Mouse (Mus musculus): ENCODE measurements around the gene Dis3l. TPM values are rescaled to one million over a fixed set of nuclear protein-coding genes. Genes with fewer than 3 reads are reported as not detected.

Gene Dis3l
- polyA plus RNA-seq, 1 experiment from 2014 or later: 5.1 TPM

- Histone ChIP-seq H3K9me3 (ENCODE audit: low read length) (no peaks in the 10 kb centered on the region), H3K27ac (ENCODE audit: low read depth) (no peak overlapping the region), H3K27me3 (ENCODE audit: insufficient read depth, low read length) (0 out of 2 replicates have a peak, but pooled peaks cover 3% of the 10 kb centered on the region), H3K4me3 (ENCODE audit: low read depth, low read length) (no peak overlapping the region), H3K4me1 (ENCODE audit: insufficient read depth) (no peaks in the 10 kb centered on the region), H3K4me2 (ENCODE audit: low read depth, low read length) (no peak overlapping the region), H3K36me3 (replicated peaks; ENCODE audit: insufficient read depth, low read length) (no peaks in the 10 kb centered on the region), H3K9ac (replicated peaks) (no peak overlapping the region)
- TF ChIP-seq CTCF (IDR thresholded peaks at IDR 0.05; ENCODE audit: low read depth): no peak
- TF ChIP-seq EP300 (IDR thresholded peaks at IDR 0.05; ENCODE audit: low read depth): no peak
- 76% methylated on average over 2 of the region's 2 CpGs for WGBS (ENCODE audit: insufficient replicate concordance)
- DNase-seq (no peak), ATAC-seq (no peak)
Measured at GRCm38 (mm10) chr9:64376380-64376779, 35.3 kb upstream of the Dis3l start.

DNA sequence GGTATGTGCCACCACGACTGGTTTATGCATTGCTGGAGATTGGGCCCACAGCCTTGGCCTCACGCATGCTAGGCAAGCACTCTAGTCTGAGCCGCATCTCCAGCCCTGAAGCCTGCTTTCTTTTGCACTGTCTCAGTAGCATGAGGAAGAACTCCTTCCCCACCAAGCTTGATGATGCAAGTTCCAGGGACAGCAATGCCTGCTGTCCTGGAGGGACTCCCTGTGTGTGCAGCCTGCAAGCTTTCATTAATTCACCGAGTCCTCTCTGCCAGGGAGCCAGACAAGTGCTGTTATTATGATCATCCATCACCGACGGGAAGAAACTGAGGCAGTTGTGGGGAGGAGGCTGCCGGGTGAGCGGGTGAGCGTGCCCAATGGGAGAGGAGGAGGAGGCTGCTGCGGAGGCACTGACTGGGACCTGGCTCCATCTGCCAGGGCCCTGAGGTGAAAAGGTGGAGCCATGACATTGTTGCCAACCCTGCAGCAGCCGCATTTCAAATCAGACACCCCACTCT is 30.3 kb upstream of the Dis3l start:
- H3K9ac ChIP-seq (replicated peaks): no peak overlapping the region
- TF ChIP-seq CTCF (IDR thresholded peaks at IDR 0.05; ENCODE audit: low read depth) (no peak), EP300 (IDR thresholded peaks at IDR 0.05; ENCODE audit: low read depth) (no peak)
- 0 out of 2 replicates have a peak, but pooled peaks cover 6% of the 10 kb centered on the region for H3K27me3 ChIP-seq (ENCODE audit: insufficient read depth, low read length)
- H3K27ac ChIP-seq (ENCODE audit: low read depth): no peak overlapping the region
- 60% methylated on average over 11 of the region's 11 CpGs for WGBS (ENCODE audit: insufficient replicate concordance)
- ATAC-seq (no peak), DNase-seq (no peak)
- no peaks in the 10 kb centered on the region for H3K9me3 ChIP-seq (ENCODE audit: low read length)
- H3K4me3 ChIP-seq (ENCODE audit: low read depth, low read length): no peak overlapping the region
- H3K36me3 ChIP-seq (replicated peaks; ENCODE audit: insufficient read depth, low read length): no peaks in the 10 kb centered on the region
- no peaks in the 10 kb centered on the region for H3K4me1 ChIP-seq (ENCODE audit: insufficient read depth)
- no peak overlapping the region for H3K4me2 ChIP-seq (ENCODE audit: low read depth, low read length)

- H3K27ac ChIP-seq (ENCODE audit: low read depth): no peak overlapping the region
- ATAC-seq: no peak
Measured at GRCm38 (mm10) chr9:64369871-64370270, 28.8 kb upstream of the Dis3l start.

DNA sequence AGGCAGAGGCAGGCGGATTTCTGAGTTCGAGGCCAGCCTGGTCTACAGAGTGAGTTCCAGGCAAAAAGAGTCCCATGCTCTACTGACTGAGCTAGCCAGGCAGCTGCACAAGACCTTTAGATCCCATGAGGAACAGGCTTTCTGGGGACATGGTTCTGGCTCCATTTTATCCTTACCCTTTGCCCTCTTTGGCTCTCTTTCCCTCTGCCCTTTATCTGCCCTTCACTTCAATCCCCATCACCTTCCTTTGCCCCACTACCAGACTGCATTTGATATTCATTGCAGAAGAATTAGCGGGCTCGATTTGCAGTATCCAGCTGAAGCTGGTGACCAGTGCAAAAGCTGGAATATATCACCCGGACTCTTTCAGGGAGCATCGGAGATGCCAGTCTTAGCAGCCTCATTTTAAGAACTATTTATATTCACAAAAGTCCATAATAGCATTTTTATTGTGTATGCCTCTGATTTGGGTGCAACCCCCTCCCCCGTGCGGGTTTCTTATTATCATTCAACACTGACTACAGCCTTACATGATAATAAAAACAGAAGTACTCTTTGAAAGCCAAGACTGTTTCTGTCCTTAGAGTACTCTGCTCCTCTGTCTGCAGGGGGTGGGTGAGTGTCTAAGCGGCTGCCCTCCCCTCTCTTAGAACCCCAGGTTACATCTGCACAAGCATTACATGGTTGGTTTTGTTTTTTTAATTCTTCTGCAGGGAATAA is 20.3 kb upstream of the Dis3l start:
- H3K4me1 ChIP-seq (ENCODE audit: insufficient read depth): no peaks in the 10 kb centered on the region
- no peak for ATAC-seq

More at GRCm38 (mm10) chr9:64369871-64370270, 28.8 kb upstream of the Dis3l start:
- DNase-seq: no peak
- Histone ChIP-seq H3K9me3 (ENCODE audit: low read length) (no peaks in the 10 kb centered on the region), H3K4me3 (ENCODE audit: low read depth, low read length) (no peak overlapping the region), H3K4me1 (ENCODE audit: insufficient read depth) (no peaks in the 10 kb centered on the region), H3K36me3 (replicated peaks; ENCODE audit: insufficient read depth, low read length) (no peaks in the 10 kb centered on the region), H3K9ac (replicated peaks) (no peak overlapping the region), H3K27me3 (ENCODE audit: insufficient read depth, low read length) (0 out of 2 replicates have a peak, but pooled peaks cover 6% of the 10 kb centered on the region), H3K4me2 (ENCODE audit: low read depth, low read length) (no peak overlapping the region)
- WGBS (ENCODE audit: insufficient replicate concordance): 60% methylated on average over 7 of the region's 7 CpGs
- TF ChIP-seq CTCF (IDR thresholded peaks at IDR 0.05; ENCODE audit: low read depth) (no peak), EP300 (IDR thresholded peaks at IDR 0.05; ENCODE audit: low read depth) (no peak)

GRCm38 (mm10) chr9:64355627-64356026 is 14.5 kb upstream of the Dis3l start:
- 84% methylated on average over 7 of the region's 7 CpGs for WGBS (ENCODE audit: insufficient replicate concordance)
- no peaks in the 10 kb centered on the region for H3K27me3 ChIP-seq (ENCODE audit: insufficient read depth, low read length)
- no peak for TF ChIP-seq CTCF (IDR thresholded peaks at IDR 0.05; ENCODE audit: low read depth)
- no peak for TF ChIP-seq EP300 (IDR thresholded peaks at IDR 0.05; ENCODE audit: low read depth)
- H3K9me3 ChIP-seq (ENCODE audit: low read length): no peaks in the 10 kb centered on the region
- ATAC-seq (no peak), DNase-seq (no peak)
- no peaks in the 10 kb centered on the region for H3K36me3 ChIP-seq (replicated peaks; ENCODE audit: insufficient read depth, low read length)
- H3K4me1 ChIP-seq (ENCODE audit: insufficient read depth): no peaks in the 10 kb centered on the region
- H3K4me3 ChIP-seq (ENCODE audit: low read depth, low read length): no peak overlapping the region
- no peak overlapping the region for H3K27ac ChIP-seq (ENCODE audit: low read depth)
- no peak overlapping the region for H3K9ac ChIP-seq (replicated peaks)
- no peak overlapping the region for H3K4me2 ChIP-seq (ENCODE audit: low read depth, low read length)

More for the DNA sequence above, 20.3 kb upstream of the Dis3l start:
- Histone ChIP-seq H3K36me3 (replicated peaks; ENCODE audit: insufficient read depth, low read length) (no peaks in the 10 kb centered on the region), H3K4me3 (ENCODE audit: low read depth, low read length) (no peak overlapping the region), H3K4me2 (ENCODE audit: low read depth, low read length) (no peak overlapping the region), H3K9me3 (ENCODE audit: low read length) (no peaks in the 10 kb centered on the region), H3K27me3 (ENCODE audit: insufficient read depth, low read length) (no peaks in the 10 kb centered on the region), H3K9ac (replicated peaks) (no peak overlapping the region), H3K27ac (ENCODE audit: low read depth) (no peak overlapping the region)
- WGBS (ENCODE audit: insufficient replicate concordance): 77% methylated on average over 9 of the region's 9 CpGs
- DNase-seq: no peak
- TF ChIP-seq CTCF (IDR thresholded peaks at IDR 0.05; ENCODE audit: low read depth): no peak
- no peak for TF ChIP-seq EP300 (IDR thresholded peaks at IDR 0.05; ENCODE audit: low read depth)

GRCm38 (mm10) chr9:64351191-64351590 is 10.1 kb upstream of the Dis3l start:
- H3K36me3 ChIP-seq (replicated peaks; ENCODE audit: insufficient read depth, low read length): no peaks in the 10 kb centered on the region
- no peaks in the 10 kb centered on the region for H3K27me3 ChIP-seq (ENCODE audit: insufficient read depth, low read length)
- no peak for ATAC-seq
- no peak overlapping the region for H3K9ac ChIP-seq (replicated peaks)
- 31% methylated on average over 3 of the region's 3 CpGs for WGBS (ENCODE audit: insufficient replicate concordance)
- no peak overlapping the region for H3K4me3 ChIP-seq (ENCODE audit: low read depth, low read length)
- no peak overlapping the region for H3K4me2 ChIP-seq (ENCODE audit: low read depth, low read length)
- DNase-seq: peak; percentile 44
- TF ChIP-seq EP300 (IDR thresholded peaks at IDR 0.05; ENCODE audit: low read depth): no peak
- TF ChIP-seq CTCF (IDR thresholded peaks at IDR 0.05; ENCODE audit: low read depth): peak; percentile 78
- no peak overlapping the region for H3K27ac ChIP-seq (ENCODE audit: low read depth)
- no peaks in the 10 kb centered on the region for H3K9me3 ChIP-seq (ENCODE audit: low read length)
- H3K4me1 ChIP-seq (ENCODE audit: insufficient read depth): no peaks in the 10 kb centered on the region
